Mouse (Mus musculus): ENCODE data around the gene Dhcr7. TPM values are rescaled to one million over a fixed set of nuclear protein-coding genes. Genes with fewer than 3 reads are reported as not detected.

Gene Dhcr7
- polyA plus RNA-seq (2012): 19.0 and 29.5 TPM in 2 replicates

- TF ChIP-seq GATA1 (IDR thresholded peaks at IDR 0.05; ENCODE audit: low read length): no peak
Measured at GRCm38 (mm10) chr7:143822375-143823265, at the start of gene Dhcr7, which contains the start of gene Nadsyn1. Gene Dhcr7, plus strand, starts transcription at chr7:143823145. Gene Nadsyn1, minus strand, starts transcription at chr7:143822849.

- no peak for TF ChIP-seq GATA1 (IDR thresholded peaks at IDR 0.05; ENCODE audit: low read length)
Measured at GRCm38 (mm10) chr7:143776137-143776536, 46.8 kb upstream of the Dhcr7 start.

- TF ChIP-seq GATA1 (IDR thresholded peaks at IDR 0.05; ENCODE audit: low read length): no peak
Measured at GRCm38 (mm10) chr7:143777375-143777774, 45.6 kb upstream of the Dhcr7 start.

- no peak for TF ChIP-seq GATA1 (IDR thresholded peaks at IDR 0.05; ENCODE audit: low read length)
Measured at GRCm38 (mm10) chr7:143783378-143783995, 39.5 kb upstream of the Dhcr7 start.

DNA sequence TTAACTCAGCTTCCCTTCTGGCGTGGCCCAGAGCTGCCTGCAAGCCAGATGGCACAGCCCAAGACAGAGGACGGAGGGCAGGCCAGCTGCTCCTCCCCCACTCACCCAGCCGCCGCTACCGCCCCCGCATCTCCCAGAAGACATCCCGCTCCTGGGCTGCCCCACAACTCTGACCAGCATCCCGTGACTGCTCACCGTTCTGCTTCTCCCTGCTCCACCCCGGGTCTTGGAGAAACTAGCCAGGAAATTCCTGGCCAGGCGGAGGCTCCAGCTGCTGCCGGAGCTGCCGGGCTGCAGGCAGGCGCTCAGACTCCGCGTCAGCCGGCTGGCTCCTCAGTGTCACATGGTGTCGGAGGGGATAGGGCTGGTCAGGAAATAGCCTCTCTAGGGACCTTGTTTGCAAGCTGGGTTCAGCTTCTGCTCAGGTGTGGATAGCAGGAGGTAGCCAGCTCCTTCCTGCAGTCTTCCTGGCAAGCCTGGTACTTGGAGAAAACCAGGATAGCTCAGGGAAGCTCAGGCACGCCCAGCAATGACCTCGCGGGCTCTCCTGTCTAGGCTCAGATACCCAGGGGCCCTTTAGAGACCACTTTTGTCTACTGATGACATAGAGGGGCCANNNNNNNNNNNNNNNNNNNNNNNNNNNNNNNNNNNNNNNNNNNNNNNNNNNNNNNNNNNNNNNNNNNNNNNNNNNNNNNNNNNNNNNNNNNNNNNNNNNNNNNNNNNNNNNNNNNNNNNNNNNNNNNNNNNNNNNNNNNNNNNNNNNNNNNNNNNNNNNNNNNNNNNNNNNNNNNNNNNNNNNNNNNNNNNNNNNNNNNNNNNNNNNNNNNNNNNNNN, 38.7 kb upstream of the Dhcr7 start, which contains the start of gene Mrgpre:
Gene Mrgpre (minus strand): TSS at position 505 of the 834 bp plus-strand sequence.
- no peak for TF ChIP-seq GATA1 (IDR thresholded peaks at IDR 0.05; ENCODE audit: low read length)

- no peak for TF ChIP-seq GATA1 (IDR thresholded peaks at IDR 0.05; ENCODE audit: low read length)
Measured at GRCm38 (mm10) chr7:143792336-143792985, 30.5 kb upstream of the Dhcr7 start.

GRCm38 (mm10) chr7:143793121-143793520, 29.8 kb upstream of the Dhcr7 start:
- no peak for TF ChIP-seq GATA1 (IDR thresholded peaks at IDR 0.05; ENCODE audit: low read length)

- no peak for TF ChIP-seq GATA1 (IDR thresholded peaks at IDR 0.05; ENCODE audit: low read length)
Measured at GRCm38 (mm10) chr7:143798783-143799182, 24.2 kb upstream of the Dhcr7 start.

- TF ChIP-seq GATA1 (IDR thresholded peaks at IDR 0.05; ENCODE audit: low read length): no peak
Measured at GRCm38 (mm10) chr7:143800770-143801169, 22.2 kb upstream of the Dhcr7 start.

- TF ChIP-seq GATA1 (IDR thresholded peaks at IDR 0.05; ENCODE audit: low read length): no peak
Measured at GRCm38 (mm10) chr7:143801195-143802065, 21.5 kb upstream of the Dhcr7 start.

DNA sequence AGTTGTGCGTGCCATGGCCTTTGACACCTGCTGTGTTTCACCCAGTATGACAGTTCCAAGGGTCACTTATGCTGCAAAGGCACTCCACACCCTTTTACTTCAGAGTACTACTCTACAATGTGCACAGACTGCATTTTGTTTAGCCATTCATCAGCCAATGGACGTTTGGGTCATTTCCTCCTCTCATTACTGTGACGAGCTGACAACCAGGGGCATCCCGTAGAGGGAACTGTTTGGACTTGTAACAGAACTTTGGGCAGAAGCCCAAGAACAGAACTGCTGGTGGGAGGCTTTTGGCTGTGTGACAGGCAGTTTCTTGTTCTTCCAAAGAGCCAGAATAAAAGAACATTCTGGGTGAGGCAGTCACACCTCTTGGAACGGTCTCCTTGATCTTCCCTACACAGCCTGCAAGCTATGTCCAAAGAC, 17.7 kb upstream of the Dhcr7 start:
- no peak for TF ChIP-seq GATA1 (IDR thresholded peaks at IDR 0.05; ENCODE audit: low read length)

GRCm38 (mm10) chr7:143808909-143809308, 14.0 kb upstream of the Dhcr7 start:
- no peak for TF ChIP-seq GATA1 (IDR thresholded peaks at IDR 0.05; ENCODE audit: low read length)

GRCm38 (mm10) chr7:143819201-143819600, 3.7 kb upstream of the Dhcr7 start:
- no peak for TF ChIP-seq GATA1 (IDR thresholded peaks at IDR 0.05; ENCODE audit: low read length)

DNA sequence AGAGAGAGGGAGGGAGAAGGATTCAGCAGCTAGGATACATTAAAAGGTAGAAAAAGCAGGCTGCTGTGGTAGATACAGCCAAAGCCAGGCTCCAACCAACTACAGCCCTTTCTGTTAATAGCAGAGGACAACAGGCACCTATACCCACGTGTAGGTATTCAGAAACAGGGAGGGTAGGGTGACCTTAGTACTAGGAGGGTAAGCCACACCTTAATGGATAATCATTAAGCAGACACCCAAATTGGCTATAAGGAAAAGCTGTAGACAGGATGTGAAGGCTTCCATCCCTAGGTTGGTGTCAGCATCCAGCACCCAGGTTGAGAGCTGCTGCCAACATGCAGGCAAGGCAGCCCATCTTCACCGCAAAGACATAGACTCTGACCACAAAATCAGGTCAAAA, 1.7 kb upstream of the Dhcr7 start:
- TF ChIP-seq GATA1 (IDR thresholded peaks at IDR 0.05; ENCODE audit: low read length): no peak
